Mouse (Mus musculus): ENCODE data around the gene Nceh1. TPM values are rescaled to one million over a fixed set of nuclear protein-coding genes. Genes with fewer than 3 reads are reported as not detected.

Nceh1 gene
- polyA plus RNA-seq, 1 experiment from 2014 or later: 3.0 TPM

DNA sequence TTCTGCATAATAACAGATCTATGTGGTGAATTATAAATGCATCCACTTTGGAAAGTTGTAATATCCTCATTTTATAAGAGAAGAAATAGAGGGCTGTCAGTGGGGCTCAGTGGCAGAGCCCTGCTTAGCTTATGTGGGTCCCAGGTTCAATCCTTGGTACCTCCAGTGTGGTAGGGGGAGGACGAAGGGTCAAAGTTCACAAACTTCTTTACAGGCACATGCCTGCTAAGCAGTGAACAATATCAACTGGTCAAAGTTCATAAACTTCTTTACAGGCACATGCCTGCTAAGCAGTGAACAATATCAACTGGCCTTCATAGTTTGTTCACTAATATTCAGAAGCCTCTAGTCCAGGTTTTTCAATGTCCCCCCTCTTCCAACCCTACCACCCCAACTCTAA is 13.8 kb downstream of the Nceh1 start:
- H3K36me3 ChIP-seq (ENCODE audit: control insufficient read depth, insufficient read depth, low read length): no peaks in the 10 kb centered on the region
- H3K4me3 ChIP-seq (ENCODE audit: low read depth, low read length): no peak overlapping the region
- H3K27ac ChIP-seq (ENCODE audit: low read depth, low read length): no peak overlapping the region
- H3K9me3 ChIP-seq (ENCODE audit: control insufficient read depth, low read length): no peaks in the 10 kb centered on the region
- no peaks in the 10 kb centered on the region for H3K4me1 ChIP-seq (replicated peaks; ENCODE audit: control insufficient read depth, insufficient read depth, low read length)
- no peak overlapping the region for H3K9ac ChIP-seq (ENCODE audit: low read depth, low read length)
- DNase-seq (ENCODE audit: low spot score) (no peak), ATAC-seq (ENCODE audit: low FRiP score) (no peak)
- H3K27me3 ChIP-seq (ENCODE audit: control insufficient read depth, insufficient read depth, low read length): no peaks in the 10 kb centered on the region
- H3K4me2 ChIP-seq (replicated peaks; ENCODE audit: low read depth, low read length): no peak overlapping the region
- WGBS: 77% methylated on average over 1 of the region's 1 CpGs

DNA sequence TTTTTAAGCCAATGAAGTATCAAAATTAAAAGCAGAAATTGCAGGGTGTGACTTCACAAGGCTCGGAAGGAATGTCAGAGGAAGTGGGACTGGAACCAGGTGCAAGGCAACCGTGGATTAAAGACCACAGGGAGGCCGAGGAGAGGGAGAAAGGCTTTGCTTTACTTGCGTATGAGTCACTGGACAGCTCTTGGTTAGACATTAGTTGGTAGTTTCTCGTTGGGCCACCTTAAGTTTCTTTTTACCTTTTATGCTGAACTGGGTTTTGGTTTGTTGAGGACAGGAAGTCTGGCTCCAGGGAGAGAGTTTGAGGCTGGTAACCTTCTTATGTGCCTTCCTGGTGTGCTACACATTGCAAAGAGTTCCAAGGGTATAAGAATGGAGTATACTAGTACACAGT is 15.1 kb downstream of the Nceh1 start:
- Histone ChIP-seq H3K9ac (ENCODE audit: low read depth, low read length) (no peak overlapping the region), H3K4me2 (replicated peaks; ENCODE audit: low read depth, low read length) (no peak overlapping the region), H3K4me3 (ENCODE audit: low read depth, low read length) (no peak overlapping the region), H3K9me3 (ENCODE audit: control insufficient read depth, low read length) (no peaks in the 10 kb centered on the region), H3K27me3 (ENCODE audit: control insufficient read depth, insufficient read depth, low read length) (no peaks in the 10 kb centered on the region), H3K36me3 (ENCODE audit: control insufficient read depth, insufficient read depth, low read length) (no peaks in the 10 kb centered on the region), H3K27ac (ENCODE audit: low read depth, low read length) (no peak overlapping the region), H3K4me1 (replicated peaks; ENCODE audit: control insufficient read depth, insufficient read depth, low read length) (no peaks in the 10 kb centered on the region)
- ATAC-seq (ENCODE audit: low FRiP score) (no peak), DNase-seq (ENCODE audit: low spot score) (no peak)
- WGBS: 81% methylated on average over 5 of the region's 5 CpGs

DNA sequence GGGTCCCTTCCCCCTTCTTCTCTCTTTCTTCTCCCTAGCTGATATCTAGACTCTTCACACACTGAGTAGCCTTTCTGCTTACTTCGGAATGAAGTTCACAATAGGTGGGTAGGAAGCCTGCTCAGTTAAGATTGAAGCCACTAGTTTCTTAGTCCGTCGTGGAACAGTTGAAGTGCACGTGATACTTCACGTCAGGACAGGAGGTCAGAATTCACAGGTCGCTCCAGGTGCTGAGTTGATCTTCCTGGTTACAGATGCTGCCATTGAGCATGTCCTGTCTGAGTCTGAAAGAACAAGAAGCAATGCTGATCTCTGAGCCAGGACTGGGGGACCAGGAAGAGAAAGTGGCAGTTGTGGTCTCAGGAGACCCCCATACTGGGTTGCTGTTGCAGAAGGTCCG is 16.4 kb downstream of the Nceh1 start:
- Histone ChIP-seq H3K4me3 (ENCODE audit: low read depth, low read length) (no peak overlapping the region), H3K27ac (ENCODE audit: low read depth, low read length) (no peak overlapping the region), H3K36me3 (ENCODE audit: control insufficient read depth, insufficient read depth, low read length) (no peaks in the 10 kb centered on the region), H3K9ac (ENCODE audit: low read depth, low read length) (no peak overlapping the region), H3K4me2 (replicated peaks; ENCODE audit: low read depth, low read length) (no peak overlapping the region), H3K9me3 (ENCODE audit: control insufficient read depth, low read length) (no peaks in the 10 kb centered on the region), H3K27me3 (ENCODE audit: control insufficient read depth, insufficient read depth, low read length) (no peaks in the 10 kb centered on the region), H3K4me1 (replicated peaks; ENCODE audit: control insufficient read depth, insufficient read depth, low read length) (no peaks in the 10 kb centered on the region)
- ATAC-seq (ENCODE audit: low FRiP score) (no peak), DNase-seq (ENCODE audit: low spot score) (no peak)
- WGBS: 89% methylated on average over 7 of the region's 7 CpGs

DNA sequence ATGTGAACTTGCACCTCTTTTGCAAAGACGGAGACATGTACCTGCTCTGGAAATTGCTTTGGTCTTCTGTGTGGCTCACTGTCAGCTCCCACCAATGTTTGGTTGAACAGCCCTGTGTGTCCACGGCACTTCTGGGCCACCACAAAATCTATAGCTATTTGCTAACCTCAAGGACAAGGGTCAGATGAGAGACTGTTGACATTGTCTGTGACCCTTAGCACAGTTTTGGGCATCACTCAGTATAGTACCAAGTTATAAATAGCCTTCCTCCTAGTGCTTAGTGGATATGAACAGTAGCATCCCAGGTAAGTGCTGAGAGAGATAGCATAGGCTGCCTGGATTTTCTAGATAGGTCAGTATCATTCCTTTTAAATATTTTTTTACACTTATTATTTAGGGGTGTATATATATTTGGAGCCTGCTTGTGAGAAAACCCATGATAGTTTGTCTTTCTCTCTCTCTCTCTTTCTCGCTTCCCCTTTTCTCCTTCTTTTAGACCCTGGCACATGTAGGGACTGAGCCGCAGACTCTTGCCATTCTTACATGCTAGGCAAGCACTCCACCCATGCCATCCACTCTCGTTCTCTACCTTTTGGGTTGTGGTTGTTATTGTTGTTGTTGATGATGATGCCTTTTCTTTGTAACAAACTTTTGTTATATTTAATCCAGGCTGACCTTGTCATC is 19.1 kb downstream of the Nceh1 start:
- ATAC-seq (ENCODE audit: low FRiP score) (no peak), DNase-seq (ENCODE audit: low spot score) (no peak)
- H3K4me1 ChIP-seq (replicated peaks; ENCODE audit: control insufficient read depth, insufficient read depth, low read length): no peaks in the 10 kb centered on the region; the same call in 1 of the 2 replicates
- no peaks in the 10 kb centered on the region for H3K36me3 ChIP-seq (ENCODE audit: control insufficient read depth, insufficient read depth, low read length)
- H3K9me3 ChIP-seq (ENCODE audit: control insufficient read depth, low read length): no peaks in the 10 kb centered on the region
- H3K9ac ChIP-seq (ENCODE audit: low read depth, low read length): no peak overlapping the region
- no peak overlapping the region for H3K27ac ChIP-seq (ENCODE audit: low read depth, low read length)
- no peak overlapping the region for H3K4me2 ChIP-seq (replicated peaks; ENCODE audit: low read depth, low read length)
- H3K4me3 ChIP-seq (ENCODE audit: low read depth, low read length): no peak overlapping the region
- WGBS: 87% methylated on average over 5 of the region's 5 CpGs
- no peaks in the 10 kb centered on the region for H3K27me3 ChIP-seq (ENCODE audit: control insufficient read depth, insufficient read depth, low read length)

DNA sequence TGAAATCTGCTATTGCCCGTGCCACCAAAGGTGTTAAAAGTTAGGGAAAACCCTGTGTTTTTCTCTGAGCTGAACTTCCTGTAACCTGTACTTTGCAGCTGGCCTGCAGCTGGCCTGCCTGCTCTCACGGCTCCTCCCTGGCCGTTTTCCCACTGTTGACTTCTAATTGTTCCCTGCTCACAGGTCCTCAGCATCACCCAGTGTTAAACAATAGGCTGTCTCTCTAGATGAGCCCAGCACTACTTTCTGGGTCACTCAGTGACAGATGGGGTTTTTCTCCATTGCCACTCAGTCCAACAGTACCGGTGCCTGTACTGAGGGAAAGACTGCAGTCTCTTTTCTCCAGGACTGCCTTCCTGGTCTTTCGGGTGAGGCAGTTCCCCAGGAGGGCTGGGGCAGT is 22.3 kb downstream of the Nceh1 start:
- H3K4me3 ChIP-seq (ENCODE audit: low read depth, low read length): no peak overlapping the region
- H3K4me1 ChIP-seq (replicated peaks; ENCODE audit: control insufficient read depth, insufficient read depth, low read length): no peaks in the 10 kb centered on the region; the same call in 1 of the 2 replicates
- no peaks in the 10 kb centered on the region for H3K27me3 ChIP-seq (ENCODE audit: control insufficient read depth, insufficient read depth, low read length)
- no peak overlapping the region for H3K27ac ChIP-seq (ENCODE audit: low read depth, low read length)
- H3K9me3 ChIP-seq (ENCODE audit: control insufficient read depth, low read length): no peaks in the 10 kb centered on the region
- WGBS: 17% methylated on average over 5 of the region's 5 CpGs
- H3K36me3 ChIP-seq (ENCODE audit: control insufficient read depth, insufficient read depth, low read length): no peaks in the 10 kb centered on the region
- no peak overlapping the region for H3K4me2 ChIP-seq (replicated peaks; ENCODE audit: low read depth, low read length)
- no peak for ATAC-seq (ENCODE audit: low FRiP score)
- no peak for DNase-seq (ENCODE audit: low spot score)
- H3K9ac ChIP-seq (ENCODE audit: low read depth, low read length): no peak overlapping the region

DNA sequence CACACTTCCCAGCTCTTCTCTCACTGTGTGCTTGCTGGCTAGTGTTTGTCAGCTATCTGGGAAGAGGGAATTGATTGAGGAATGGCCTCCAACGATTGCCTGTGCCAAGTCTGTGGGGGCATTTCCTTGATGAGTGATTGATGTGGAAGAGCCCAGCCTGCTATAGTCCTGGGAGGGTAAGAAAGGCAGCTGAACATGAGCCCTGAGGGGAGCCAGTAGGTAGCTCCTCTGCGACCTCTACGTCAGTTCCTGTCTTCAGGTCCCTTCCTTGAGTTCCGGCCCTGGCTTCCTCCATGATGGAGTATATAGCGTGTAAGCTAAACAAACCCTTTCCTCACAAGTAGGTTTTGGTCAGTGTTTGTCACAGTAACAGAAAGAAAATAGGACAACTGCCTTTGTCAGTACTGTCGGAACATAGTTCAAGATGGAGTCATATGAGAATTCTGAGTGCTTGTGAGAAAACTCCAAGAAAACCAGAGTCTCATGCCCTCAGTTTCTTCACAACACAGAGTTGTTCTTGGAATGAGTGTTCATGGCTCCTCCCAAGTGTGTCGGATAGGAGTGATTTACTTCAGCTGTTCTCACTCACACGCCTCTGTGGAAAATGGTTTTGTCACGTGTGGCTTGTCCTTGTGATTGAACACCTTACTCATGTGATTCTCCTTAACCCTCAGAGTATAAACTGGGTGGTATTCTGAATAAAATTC is 22.9 kb downstream of the Nceh1 start:
- Histone ChIP-seq H3K4me2 (replicated peaks; ENCODE audit: low read depth, low read length) (no peak overlapping the region), H3K9ac (ENCODE audit: low read depth, low read length) (no peak overlapping the region), H3K4me1 (replicated peaks; ENCODE audit: control insufficient read depth, insufficient read depth, low read length) (no peaks in the 10 kb centered on the region; the same call in 1 of the 2 replicates), H3K9me3 (ENCODE audit: control insufficient read depth, low read length) (no peaks in the 10 kb centered on the region), H3K27me3 (ENCODE audit: control insufficient read depth, insufficient read depth, low read length) (no peaks in the 10 kb centered on the region), H3K36me3 (ENCODE audit: control insufficient read depth, insufficient read depth, low read length) (no peaks in the 10 kb centered on the region), H3K27ac (ENCODE audit: low read depth, low read length) (no peak overlapping the region), H3K4me3 (ENCODE audit: low read depth, low read length) (no peak overlapping the region)
- DNase-seq (ENCODE audit: low spot score) (no peak), ATAC-seq (ENCODE audit: low FRiP score) (no peak)
- WGBS: 80% methylated on average over 9 of the region's 9 CpGs

DNA sequence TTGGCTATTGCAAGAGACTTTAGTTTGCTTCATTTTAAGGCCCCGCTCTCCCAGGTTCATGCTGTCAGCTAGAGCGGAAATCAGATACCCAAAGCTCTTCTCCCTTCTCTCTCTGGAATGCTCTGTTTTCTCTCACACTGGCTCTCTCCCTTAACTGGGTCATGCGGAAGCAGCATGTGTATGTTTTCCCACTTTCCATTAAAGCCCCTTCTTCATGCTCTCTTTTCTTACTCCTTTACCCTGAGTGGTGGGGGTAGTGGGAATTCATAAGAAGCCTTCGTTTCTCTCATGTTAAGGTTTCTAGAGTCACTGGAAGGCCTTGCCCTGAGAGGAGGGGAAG is 23.4 kb downstream of the Nceh1 start:
- no peak for DNase-seq (ENCODE audit: low spot score)
- 82% methylated on average over 4 of the region's 4 CpGs for WGBS
- ATAC-seq (ENCODE audit: low FRiP score): no peak

DNA sequence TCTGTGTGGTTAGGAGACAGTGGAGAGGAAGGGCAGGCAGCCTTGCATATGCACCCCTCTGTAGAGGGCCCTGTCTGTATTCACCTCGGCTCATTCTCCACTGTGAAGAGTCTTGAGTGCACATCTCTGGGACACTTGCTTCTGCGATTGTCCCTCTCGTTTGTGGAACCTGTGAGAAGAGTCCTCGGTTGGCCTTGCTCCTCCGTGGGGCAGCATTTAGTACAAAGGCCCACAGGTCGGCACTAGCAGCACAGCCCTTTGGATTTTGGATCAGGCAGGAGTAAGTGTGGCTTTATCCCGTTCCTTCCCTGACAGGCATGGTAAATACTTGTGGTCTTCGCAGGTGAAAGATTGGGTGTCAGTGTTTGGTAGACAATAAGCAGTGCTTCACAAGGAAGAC is 23.8 kb downstream of the Nceh1 start:
- ATAC-seq (ENCODE audit: low FRiP score): no peak
- H3K4me2 ChIP-seq (replicated peaks; ENCODE audit: low read depth, low read length): no peak overlapping the region
- no peak overlapping the region for H3K9ac ChIP-seq (ENCODE audit: low read depth, low read length)
- no peaks in the 10 kb centered on the region for H3K9me3 ChIP-seq (ENCODE audit: control insufficient read depth, low read length)
- WGBS: 87% methylated on average over 8 of the region's 8 CpGs
- no peaks in the 10 kb centered on the region for H3K27me3 ChIP-seq (ENCODE audit: control insufficient read depth, insufficient read depth, low read length)
- no peak overlapping the region for H3K4me3 ChIP-seq (ENCODE audit: low read depth, low read length)
- no peaks in the 10 kb centered on the region for H3K36me3 ChIP-seq (ENCODE audit: control insufficient read depth, insufficient read depth, low read length)
- no peak overlapping the region for H3K27ac ChIP-seq (ENCODE audit: low read depth, low read length)
- DNase-seq (ENCODE audit: low spot score): no peak
- no peaks in the 10 kb centered on the region; the same call in 1 of the 2 replicates for H3K4me1 ChIP-seq (replicated peaks; ENCODE audit: control insufficient read depth, insufficient read depth, low read length)

More for the DNA sequence above, 23.4 kb downstream of the Nceh1 start:
- Histone ChIP-seq H3K9me3 (ENCODE audit: control insufficient read depth, low read length) (no peaks in the 10 kb centered on the region), H3K9ac (ENCODE audit: low read depth, low read length) (no peak overlapping the region), H3K4me2 (replicated peaks; ENCODE audit: low read depth, low read length) (no peak overlapping the region), H3K36me3 (ENCODE audit: control insufficient read depth, insufficient read depth, low read length) (no peaks in the 10 kb centered on the region), H3K27ac (ENCODE audit: low read depth, low read length) (no peak overlapping the region), H3K4me3 (ENCODE audit: low read depth, low read length) (no peak overlapping the region), H3K4me1 (replicated peaks; ENCODE audit: control insufficient read depth, insufficient read depth, low read length) (no peaks in the 10 kb centered on the region; the same call in 1 of the 2 replicates), H3K27me3 (ENCODE audit: control insufficient read depth, insufficient read depth, low read length) (no peaks in the 10 kb centered on the region)

DNA sequence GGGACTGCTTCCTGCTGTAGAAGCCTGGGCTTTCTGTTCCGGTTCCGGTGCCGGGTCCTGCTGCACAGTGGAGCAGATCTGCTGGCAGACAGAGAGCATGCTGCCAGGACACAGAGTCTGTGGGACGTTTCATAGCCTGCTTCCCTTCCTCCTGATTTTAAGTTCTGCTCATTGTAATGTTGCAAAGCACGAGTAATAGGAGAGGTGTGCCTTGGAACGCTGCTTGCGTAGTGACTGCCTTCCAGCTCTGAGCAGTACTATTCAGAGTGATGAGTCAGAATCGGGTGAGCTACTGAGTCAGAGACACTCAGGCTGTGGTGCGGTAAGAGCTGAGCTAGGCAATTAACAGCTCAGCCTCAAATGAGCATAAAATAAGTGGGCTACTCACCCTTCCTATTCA is 26.9 kb downstream of the Nceh1 start:
- Histone ChIP-seq H3K4me2 (replicated peaks; ENCODE audit: low read depth, low read length) (no peak overlapping the region), H3K4me1 (replicated peaks; ENCODE audit: control insufficient read depth, insufficient read depth, low read length) (no peaks in the 10 kb centered on the region; the same call in 1 of the 2 replicates), H3K36me3 (ENCODE audit: control insufficient read depth, insufficient read depth, low read length) (no peaks in the 10 kb centered on the region), H3K9ac (ENCODE audit: low read depth, low read length) (no peak overlapping the region), H3K9me3 (ENCODE audit: control insufficient read depth, low read length) (no peaks in the 10 kb centered on the region), H3K27me3 (ENCODE audit: control insufficient read depth, insufficient read depth, low read length) (no peaks in the 10 kb centered on the region), H3K4me3 (ENCODE audit: low read depth, low read length) (no peak overlapping the region), H3K27ac (ENCODE audit: low read depth, low read length) (no peak overlapping the region)
- WGBS: 90% methylated on average over 9 of the region's 9 CpGs
- ATAC-seq (ENCODE audit: low FRiP score) (no peak), DNase-seq (ENCODE audit: low spot score) (no peak)

Data from hindbrain, embryonic 11.5 days (tissue).